Mouse (Mus musculus): ENCODE results near the gene Adamts2.

Adamts2 gene

GRCm38 (mm10) chr11:50734129-50734528 lies 132.2 kb downstream of the Adamts2 start:
- DNase-seq (ENCODE audit: low read depth, low spot score): no peak

- DNase-seq (ENCODE audit: low read depth, low spot score): no peak
Observed at GRCm38 (mm10) chr11:50736548-50736947, 134.7 kb downstream of the Adamts2 start.

- DNase-seq (ENCODE audit: low read depth, low spot score): no peak
Observed at GRCm38 (mm10) chr11:50738436-50738835, 136.6 kb downstream of the Adamts2 start.

GRCm38 (mm10) chr11:50739453-50739852 lies 137.6 kb downstream of the Adamts2 start:
- no peak for DNase-seq (ENCODE audit: low read depth, low spot score)

GRCm38 (mm10) chr11:50742146-50742545 lies 140.3 kb downstream of the Adamts2 start:
- no peak for DNase-seq (ENCODE audit: low read depth, low spot score)

- DNase-seq (ENCODE audit: low read depth, low spot score): no peak
Observed at GRCm38 (mm10) chr11:50744971-50745370, 143.1 kb downstream of the Adamts2 start.

GRCm38 (mm10) chr11:50746508-50746907 lies 144.6 kb downstream of the Adamts2 start:
- no peak for DNase-seq (ENCODE audit: low read depth, low spot score)

- DNase-seq (ENCODE audit: low read depth, low spot score): no peak
Observed at GRCm38 (mm10) chr11:50750983-50751585, 149.2 kb downstream of the Adamts2 start.

- no peak for DNase-seq (ENCODE audit: low read depth, low spot score)
Observed at GRCm38 (mm10) chr11:50757741-50758140, 155.9 kb downstream of the Adamts2 start.

GRCm38 (mm10) chr11:50766461-50766860 lies 164.6 kb downstream of the Adamts2 start:
- DNase-seq (ENCODE audit: low read depth, low spot score): no peak

- DNase-seq (ENCODE audit: low read depth, low spot score): no peak
Observed at GRCm38 (mm10) chr11:50767039-50767438, 165.2 kb downstream of the Adamts2 start.

GRCm38 (mm10) chr11:50768995-50769749 lies 167.3 kb downstream of the Adamts2 start:
- peak; percentile 51 for DNase-seq (ENCODE audit: low read depth, low spot score)

- DNase-seq (ENCODE audit: low read depth, low spot score): no peak
Observed at GRCm38 (mm10) chr11:50771006-50771405, 169.1 kb downstream of the Adamts2 start.

GRCm38 (mm10) chr11:50797674-50798073 lies 195.8 kb downstream of the Adamts2 start:
- DNase-seq (ENCODE audit: low read depth, low spot score): no peak

- DNase-seq (ENCODE audit: low read depth, low spot score): no peak
Observed at GRCm38 (mm10) chr11:50798836-50799235, 197.0 kb downstream of the Adamts2 start.

GRCm38 (mm10) chr11:50814233-50814632 lies 212.3 kb downstream of the Adamts2 start:
- DNase-seq (ENCODE audit: low read depth, low spot score): no peak

GRCm38 (mm10) chr11:50826214-50826613 lies 224.3 kb downstream of the Adamts2 start:
- DNase-seq (ENCODE audit: low read depth, low spot score): no peak

GRCm38 (mm10) chr11:50827010-50827953 lies 225.4 kb downstream of the Adamts2 start, which contains the start of gene Zfp354c:
TSS of gene Zfp354c (minus strand) at chr11:50827724.
- DNase-seq (ENCODE audit: low read depth, low spot score): peak; percentile 79

- no peak for DNase-seq (ENCODE audit: low read depth, low spot score)
Observed at GRCm38 (mm10) chr11:50835727-50836126, 233.8 kb downstream of the Adamts2 start.

GRCm38 (mm10) chr11:50841023-50841735 lies 239.3 kb downstream of the Adamts2 start, which contains the start of gene Zfp879:
TSS of gene Zfp879 (minus strand) at chr11:50841552.
- peak; percentile 78 for DNase-seq (ENCODE audit: low read depth, low spot score)

- DNase-seq (ENCODE audit: low read depth, low spot score): no peak
Observed at GRCm38 (mm10) chr11:50845951-50846350, 244.1 kb downstream of the Adamts2 start.

All from brain, embryonic 18.5 days (tissue).